Mouse (Mus musculus): ENCODE measurements around the gene Lsm2. TPM values are rescaled to one million over a fixed set of nuclear protein-coding genes. Genes with fewer than 3 reads are reported as not detected.
"Not testable (repeated sequence)": the region's sequence is repeated elsewhere in the genome, so short reads cannot be mapped to it uniquely, and the experiment has no call there.

The Lsm2 gene
- polyA plus RNA-seq, 1 experiment = 133 TPM

DNA sequence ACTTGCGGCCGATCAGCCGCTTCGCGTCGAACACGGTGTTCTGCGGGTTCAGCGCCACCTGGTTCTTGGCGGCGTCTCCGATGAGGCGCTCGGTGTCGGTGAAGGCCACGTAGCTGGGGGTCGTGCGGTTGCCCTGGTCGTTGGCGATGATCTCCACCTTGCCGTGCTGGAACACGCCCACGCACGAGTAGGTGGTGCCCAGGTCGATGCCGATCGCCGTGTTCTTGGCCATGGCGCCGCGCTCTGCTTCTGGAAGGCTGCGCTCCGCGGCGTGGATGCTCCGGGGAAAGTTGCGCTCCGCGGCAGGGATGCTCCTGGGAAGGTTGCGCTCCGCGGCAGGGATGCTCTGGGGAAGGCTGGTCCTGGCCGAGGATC is 10.0 kb upstream of the Lsm2 start:
- H3ac ChIP-seq (ENCODE audit: control insufficient read depth, insufficient read length, low read depth); H3K36me3 ChIP-seq (ENCODE audit: control insufficient read depth, insufficient read depth); H3K4me3 ChIP-seq (ENCODE audit: insufficient read depth, poor library complexity, severe bottlenecking); H3K79me3 ChIP-seq (ENCODE audit: low read depth); H3K79me2 ChIP-seq (ENCODE audit: control insufficient read depth, insufficient read depth); H3K27me3 ChIP-seq (ENCODE audit: control insufficient read depth, insufficient read depth, insufficient read length): not testable (repeated sequence)

GRCm38 (mm10) chr17:34972069-34972749 is 9.5 kb upstream of the Lsm2 start, which contains the start of the genes Hspa1a and Hspa1l:
TSS of gene Hspa1a (minus strand) at chr17:34972156.
TSS of gene Hspa1l (plus strand) at chr17:34972703.
- H3K79me3 ChIP-seq (ENCODE audit: low read depth); H3ac ChIP-seq (ENCODE audit: control insufficient read depth, insufficient read length, low read depth); H3K4me3 ChIP-seq (ENCODE audit: insufficient read depth, poor library complexity, severe bottlenecking); H3K27me3 ChIP-seq (ENCODE audit: control insufficient read depth, insufficient read depth, insufficient read length); H3K79me2 ChIP-seq (ENCODE audit: control insufficient read depth, insufficient read depth); H3K36me3 ChIP-seq (ENCODE audit: control insufficient read depth, insufficient read depth): not testable (repeated sequence)

GRCm38 (mm10) chr17:34975581-34976492 is 5.8 kb upstream of the Lsm2 start:
- no peak overlapping the region for H3K4me3 ChIP-seq (ENCODE audit: insufficient read depth, poor library complexity, severe bottlenecking)
- H3K79me3 ChIP-seq (ENCODE audit: low read depth) = peaks cover 7% of the 10 kb centered on the region
- H3ac ChIP-seq (ENCODE audit: control insufficient read depth, insufficient read length, low read depth) = no peak overlapping the region
- TF ChIP-seq MYOD1 (IDR thresholded peaks at IDR 0.05; ENCODE audit: control insufficient read depth, insufficient read length, low read depth) (no peak), USF1 (IDR thresholded peaks at IDR 0.05; ENCODE audit: low read depth) (no peak), FOSL1 (IDR thresholded peaks at IDR 0.05; ENCODE audit: insufficient read depth, low read length, poor library complexity, severe bottlenecking) (no peak), MAX (IDR thresholded peaks at IDR 0.05) (no peak), CEBPB (IDR thresholded peaks at IDR 0.05; ENCODE audit: low read depth) (no peak), MYOG (IDR thresholded peaks at IDR 0.05; ENCODE audit: control insufficient read depth, extremely low read depth, insufficient read length) (no peak), CTCF (IDR thresholded peaks at IDR 0.05; ENCODE audit: control insufficient read depth, insufficient read depth, insufficient read length) (no peak)
- peaks cover 12% of the 10 kb centered on the region for H3K79me2 ChIP-seq (ENCODE audit: control insufficient read depth, insufficient read depth)
- H3K27me3 ChIP-seq (ENCODE audit: control insufficient read depth, insufficient read depth, insufficient read length) = no peaks in the 10 kb centered on the region
- H3K36me3 ChIP-seq (ENCODE audit: control insufficient read depth, insufficient read depth) = no peaks in the 10 kb centered on the region

DNA sequence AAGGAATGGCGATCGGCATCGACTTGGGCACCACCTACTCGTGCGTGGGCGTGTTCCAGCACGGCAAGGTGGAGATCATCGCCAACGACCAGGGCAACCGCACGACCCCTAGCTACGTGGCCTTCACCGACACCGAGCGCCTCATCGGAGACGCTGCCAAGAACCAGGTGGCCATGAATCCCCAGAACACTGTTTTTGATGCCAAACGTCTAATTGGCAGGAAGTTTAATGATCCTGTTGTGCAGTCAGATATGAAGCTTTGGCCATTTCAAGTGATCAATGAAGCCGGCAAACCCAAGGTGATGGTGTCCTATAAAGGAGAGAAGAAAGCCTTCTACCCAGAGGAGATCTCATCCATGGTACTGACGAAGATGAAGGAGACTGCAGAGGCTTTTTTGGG is 4.7 kb upstream of the Lsm2 start:
- H3K79me2 ChIP-seq (ENCODE audit: control insufficient read depth, insufficient read depth) = peaks cover 23% of the 10 kb centered on the region
- no peak overlapping the region for H3K4me3 ChIP-seq (ENCODE audit: insufficient read depth, poor library complexity, severe bottlenecking)
- H3ac ChIP-seq (ENCODE audit: control insufficient read depth, insufficient read length, low read depth) = no peak overlapping the region
- H3K79me3 ChIP-seq (ENCODE audit: low read depth) = peaks cover 13% of the 10 kb centered on the region
- no peaks in the 10 kb centered on the region for H3K36me3 ChIP-seq (ENCODE audit: control insufficient read depth, insufficient read depth)
- no peaks in the 10 kb centered on the region for H3K27me3 ChIP-seq (ENCODE audit: control insufficient read depth, insufficient read depth, insufficient read length)
- TF ChIP-seq MYOG (IDR thresholded peaks at IDR 0.05; ENCODE audit: control insufficient read depth, extremely low read depth, insufficient read length) = no peak
- no peak for TF ChIP-seq FOSL1 (IDR thresholded peaks at IDR 0.05; ENCODE audit: insufficient read depth, low read length, poor library complexity, severe bottlenecking)
- TF ChIP-seq USF1 (IDR thresholded peaks at IDR 0.05; ENCODE audit: low read depth) = no peak
- TF ChIP-seq MYOD1 (IDR thresholded peaks at IDR 0.05; ENCODE audit: control insufficient read depth, insufficient read length, low read depth) = no peak
- TF ChIP-seq MAX (IDR thresholded peaks at IDR 0.05) = no peak
- no peak for TF ChIP-seq CEBPB (IDR thresholded peaks at IDR 0.05; ENCODE audit: low read depth)
- TF ChIP-seq CTCF (IDR thresholded peaks at IDR 0.05; ENCODE audit: control insufficient read depth, insufficient read depth, insufficient read length) = no peak

DNA sequence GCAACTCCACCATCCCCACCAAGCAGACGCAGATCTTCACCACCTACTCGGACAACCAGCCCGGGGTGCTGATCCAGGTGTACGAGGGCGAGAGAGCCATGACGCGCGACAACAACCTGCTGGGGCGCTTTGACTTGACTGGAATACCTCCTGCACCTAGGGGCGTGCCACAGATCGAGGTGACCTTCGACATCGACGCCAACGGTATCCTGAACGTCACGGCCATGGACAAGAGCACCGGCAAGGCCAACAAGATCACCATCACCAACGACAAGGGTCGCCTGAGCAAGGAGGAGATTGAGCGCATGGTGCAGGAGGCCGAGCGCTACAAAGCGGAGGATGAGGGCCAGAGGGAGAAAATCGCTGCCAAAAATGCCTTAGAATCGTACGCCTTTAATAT is 3.4 kb upstream of the Lsm2 start:
- H3K27me3 ChIP-seq (ENCODE audit: control insufficient read depth, insufficient read depth, insufficient read length) = no peaks in the 10 kb centered on the region
- peaks cover under 1% of the 10 kb centered on the region for H3K36me3 ChIP-seq (ENCODE audit: control insufficient read depth, insufficient read depth)
- H3ac ChIP-seq (ENCODE audit: control insufficient read depth, insufficient read length, low read depth) = no peak overlapping the region
- H3K79me3 ChIP-seq (ENCODE audit: low read depth) = peaks cover 26% of the 10 kb centered on the region
- no peak overlapping the region for H3K4me3 ChIP-seq (ENCODE audit: insufficient read depth, poor library complexity, severe bottlenecking)
- TF ChIP-seq MYOG (IDR thresholded peaks at IDR 0.05; ENCODE audit: control insufficient read depth, extremely low read depth, insufficient read length) = no peak
- no peak for TF ChIP-seq USF1 (IDR thresholded peaks at IDR 0.05; ENCODE audit: low read depth)
- TF ChIP-seq CTCF (IDR thresholded peaks at IDR 0.05; ENCODE audit: control insufficient read depth, insufficient read depth, insufficient read length) = no peak
- H3K79me2 ChIP-seq (ENCODE audit: control insufficient read depth, insufficient read depth) = peaks cover 36% of the 10 kb centered on the region

DNA sequence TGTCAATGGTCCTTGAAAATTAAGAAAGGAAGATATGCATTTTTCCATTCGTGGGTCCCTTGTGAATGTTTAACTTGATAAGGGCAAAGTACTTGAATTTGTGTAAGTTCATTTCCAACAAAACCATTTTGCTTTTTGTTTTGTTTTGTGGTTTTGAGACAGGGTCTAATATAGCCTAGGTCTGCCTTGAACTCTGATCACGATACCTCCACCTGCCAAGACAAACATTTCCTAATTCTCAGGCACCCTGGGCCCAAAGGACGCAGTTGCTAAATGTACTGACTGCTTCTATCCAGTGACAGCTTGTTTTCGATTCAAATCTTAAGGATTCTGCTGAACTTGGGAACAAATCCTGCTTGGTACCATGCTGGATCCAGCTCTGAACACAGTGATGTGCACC is 2.0 kb upstream of the Lsm2 start:
- H3K79me2 ChIP-seq (ENCODE audit: control insufficient read depth, insufficient read depth) = peaks cover 50% of the 10 kb centered on the region
- TF ChIP-seq CEBPB (IDR thresholded peaks at IDR 0.05; ENCODE audit: low read depth) (no peak), USF1 (IDR thresholded peaks at IDR 0.05; ENCODE audit: low read depth) (no peak), FOSL1 (IDR thresholded peaks at IDR 0.05; ENCODE audit: insufficient read depth, low read length, poor library complexity, severe bottlenecking) (no peak), MAX (IDR thresholded peaks at IDR 0.05) (no peak), CTCF (IDR thresholded peaks at IDR 0.05; ENCODE audit: control insufficient read depth, insufficient read depth, insufficient read length) (no peak), MYOD1 (IDR thresholded peaks at IDR 0.05; ENCODE audit: control insufficient read depth, insufficient read length, low read depth) (no peak), MYOG (IDR thresholded peaks at IDR 0.05; ENCODE audit: control insufficient read depth, extremely low read depth, insufficient read length) (no peak)

More for the DNA sequence above, 2.0 kb upstream of the Lsm2 start:
- Histone ChIP-seq H3K4me3 (ENCODE audit: insufficient read depth, poor library complexity, severe bottlenecking) (no peak overlapping the region), H3K36me3 (ENCODE audit: control insufficient read depth, insufficient read depth) (peaks cover 3% of the 10 kb centered on the region), H3K27me3 (ENCODE audit: control insufficient read depth, insufficient read depth, insufficient read length) (no peaks in the 10 kb centered on the region), H3ac (ENCODE audit: control insufficient read depth, insufficient read length, low read depth) (no peak overlapping the region), H3K79me3 (ENCODE audit: low read depth) (peaks cover 38% of the 10 kb centered on the region)

All from C2C12 (cell line).